Mouse (Mus musculus) cerebellum, adult 18-20 months (tissue): ENCODE data around the gene Dcdc2b.

Experiments used
- DNase-seq, 2 experiments: peaks; one replicate each; pipeline ENCODE4 v3.0.0; 2021

Dcdc2b gene

DNA sequence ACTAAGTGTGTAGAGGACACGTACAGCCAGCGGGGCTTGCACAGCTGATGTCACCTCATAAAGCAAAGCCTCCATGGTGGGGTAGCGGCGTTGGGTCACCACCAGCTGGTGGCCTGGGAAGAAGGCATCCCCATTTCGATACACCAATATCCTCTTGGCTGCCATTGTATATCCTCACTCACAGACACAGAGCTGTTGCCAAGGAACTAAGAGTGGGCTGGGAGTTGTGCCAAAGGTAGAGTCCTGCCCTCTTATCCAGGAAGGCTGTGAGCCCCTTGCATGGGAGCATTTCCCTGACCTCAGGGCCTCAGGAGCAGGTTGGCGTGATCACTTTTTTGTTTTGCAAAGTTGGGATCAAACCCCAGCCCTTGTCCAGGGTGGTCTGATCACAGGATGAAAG is at the start of gene Dcdc2b:
TSS of gene Dcdc2b (minus strand) at position 165 of the 400 bp plus-strand sequence.
- DNase-seq = no peak

DNA sequence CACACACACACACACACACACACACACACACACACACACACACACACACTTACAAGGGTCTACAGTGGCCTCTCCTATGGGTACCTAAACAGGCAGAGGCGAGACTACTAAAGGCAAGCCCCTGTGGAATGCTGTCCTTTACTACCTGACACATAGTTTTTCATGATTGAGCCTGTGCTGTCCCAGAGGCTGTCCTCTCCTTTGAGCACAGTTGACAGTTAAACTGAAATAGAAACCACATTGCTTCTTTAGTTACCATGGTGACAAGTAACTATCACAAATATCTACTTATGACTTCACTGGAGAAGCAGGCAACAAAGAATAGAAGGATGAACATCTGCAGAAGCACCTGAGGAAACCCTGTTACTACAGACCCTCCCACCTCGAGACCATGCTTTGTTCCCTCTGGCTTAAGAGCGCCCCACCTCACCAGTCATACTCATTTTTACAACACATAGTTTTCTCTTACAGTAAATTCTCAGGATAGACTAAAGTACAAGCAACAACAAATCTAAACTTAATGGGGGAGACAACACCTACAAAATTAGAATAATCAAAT is 48.3 kb upstream of the Dcdc2b start:
- no peak for DNase-seq

DNA sequence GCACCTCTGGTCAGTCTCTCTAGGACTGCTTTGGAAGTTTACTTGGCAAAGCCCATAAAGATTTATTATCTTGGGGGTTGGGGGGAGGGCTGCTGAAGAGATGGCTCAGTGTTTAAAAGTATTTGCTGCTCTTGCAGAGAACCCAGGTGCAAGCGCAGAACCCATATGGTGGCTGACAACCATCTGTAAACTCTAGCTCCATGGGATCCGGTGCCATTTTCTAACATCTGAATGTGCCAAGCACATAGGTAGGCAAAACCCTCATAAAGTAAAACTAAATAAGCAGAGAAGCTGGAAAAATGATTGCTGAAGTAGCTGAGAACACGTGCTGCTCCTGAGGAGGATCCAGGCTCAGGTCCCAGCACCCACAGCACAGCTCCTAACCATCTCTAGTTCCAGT is 47.5 kb upstream of the Dcdc2b start:
- DNase-seq = no peak

DNA sequence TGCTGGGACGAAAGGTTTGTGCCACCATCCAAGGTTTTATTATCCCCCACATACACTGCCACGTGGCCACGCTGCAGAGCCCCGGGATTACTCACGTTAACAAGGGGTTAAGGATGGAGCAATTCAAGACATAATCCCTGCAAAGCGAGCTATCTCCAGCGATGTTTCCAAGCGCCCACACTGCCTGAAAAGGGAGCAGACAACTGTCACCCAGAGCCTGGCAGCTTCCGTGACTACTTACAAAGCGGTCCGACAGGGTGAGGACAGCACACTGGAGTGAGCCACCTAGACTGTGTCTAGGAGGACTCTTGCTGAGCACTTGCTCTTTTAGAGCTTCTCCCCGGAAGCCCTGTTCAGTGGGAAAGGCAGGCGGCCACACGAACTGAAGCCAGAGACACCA is 40.7 kb upstream of the Dcdc2b start:
- no peak for DNase-seq

DNA sequence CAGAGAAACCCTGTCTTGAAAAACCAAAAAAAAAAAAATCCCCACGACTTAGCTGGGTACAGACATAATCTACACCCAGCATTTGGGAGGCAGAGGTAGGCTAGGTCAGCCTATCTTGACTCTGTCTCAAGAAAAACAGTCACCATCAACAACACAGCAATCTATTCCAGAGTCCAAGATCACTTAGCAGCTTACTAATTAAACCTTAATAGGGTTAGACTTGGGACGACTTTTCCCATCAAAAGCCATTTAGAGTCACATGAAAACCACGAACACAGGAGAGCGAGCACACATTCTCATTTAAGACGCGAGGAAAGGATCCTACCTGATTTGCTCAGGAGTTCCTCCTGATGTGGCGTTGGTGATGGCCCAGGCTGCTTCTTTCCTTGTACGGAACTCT is 36.3 kb upstream of the Dcdc2b start:
- DNase-seq = no peak

DNA sequence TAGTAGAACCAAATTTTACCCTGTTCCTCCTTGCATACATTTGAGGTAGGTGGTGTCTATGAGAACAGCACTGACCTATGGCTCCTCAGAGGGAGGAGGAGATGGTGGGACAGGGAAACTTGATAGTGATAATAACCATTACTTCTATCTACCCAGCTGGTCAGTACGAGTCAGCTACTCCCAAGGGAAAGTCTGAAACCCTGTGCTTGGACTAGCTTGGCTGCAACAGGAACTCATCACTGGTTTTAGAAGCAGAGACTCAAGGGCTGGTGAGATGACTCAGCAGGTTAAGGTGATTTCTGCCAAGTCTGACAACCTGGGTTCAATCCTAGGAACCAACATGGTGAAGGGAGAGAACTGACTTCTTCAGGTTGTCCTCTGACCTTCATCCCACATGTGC is 34.6 kb upstream of the Dcdc2b start:
- DNase-seq = no peak

DNA sequence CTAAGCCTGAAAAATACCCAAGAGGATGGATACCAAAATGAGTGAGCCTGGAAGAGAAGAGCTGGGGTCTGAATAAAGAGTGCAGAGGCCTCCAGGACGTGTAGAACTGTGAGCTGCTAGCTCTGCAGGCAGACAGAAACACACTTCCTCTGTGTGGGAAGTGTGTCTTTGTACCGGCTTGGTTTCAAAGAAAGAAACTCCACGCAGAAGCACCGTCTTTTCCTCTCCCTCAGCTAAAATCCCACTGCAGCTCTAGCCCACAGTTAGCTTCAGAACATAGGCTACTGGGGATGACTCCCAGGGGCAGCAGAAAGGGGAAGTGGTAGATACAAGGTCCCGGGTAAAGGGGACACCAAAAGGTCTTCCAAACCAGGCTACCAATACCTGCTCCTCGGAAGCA is 31.1 kb upstream of the Dcdc2b start:
- DNase-seq = no peak

DNA sequence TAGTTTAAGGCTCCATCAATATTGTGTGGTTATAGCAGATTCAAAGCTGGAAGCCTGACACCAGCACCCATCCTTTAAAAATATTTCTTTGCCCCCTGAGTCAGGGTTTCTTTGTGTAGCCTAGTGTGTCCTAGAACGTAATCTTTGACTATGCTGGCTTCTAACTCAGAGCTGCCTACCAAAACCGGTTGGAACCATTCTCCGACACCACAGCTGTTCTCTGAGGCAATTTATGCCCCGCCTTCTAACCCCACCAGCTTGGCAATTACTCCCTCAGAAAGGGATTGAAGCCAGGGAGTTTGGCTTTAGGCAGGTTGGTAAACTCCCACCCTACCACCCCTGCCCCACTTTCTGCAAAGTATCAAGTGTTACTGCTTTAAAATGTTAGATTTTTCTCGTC is 27.7 kb upstream of the Dcdc2b start:
- no peak for DNase-seq

DNA sequence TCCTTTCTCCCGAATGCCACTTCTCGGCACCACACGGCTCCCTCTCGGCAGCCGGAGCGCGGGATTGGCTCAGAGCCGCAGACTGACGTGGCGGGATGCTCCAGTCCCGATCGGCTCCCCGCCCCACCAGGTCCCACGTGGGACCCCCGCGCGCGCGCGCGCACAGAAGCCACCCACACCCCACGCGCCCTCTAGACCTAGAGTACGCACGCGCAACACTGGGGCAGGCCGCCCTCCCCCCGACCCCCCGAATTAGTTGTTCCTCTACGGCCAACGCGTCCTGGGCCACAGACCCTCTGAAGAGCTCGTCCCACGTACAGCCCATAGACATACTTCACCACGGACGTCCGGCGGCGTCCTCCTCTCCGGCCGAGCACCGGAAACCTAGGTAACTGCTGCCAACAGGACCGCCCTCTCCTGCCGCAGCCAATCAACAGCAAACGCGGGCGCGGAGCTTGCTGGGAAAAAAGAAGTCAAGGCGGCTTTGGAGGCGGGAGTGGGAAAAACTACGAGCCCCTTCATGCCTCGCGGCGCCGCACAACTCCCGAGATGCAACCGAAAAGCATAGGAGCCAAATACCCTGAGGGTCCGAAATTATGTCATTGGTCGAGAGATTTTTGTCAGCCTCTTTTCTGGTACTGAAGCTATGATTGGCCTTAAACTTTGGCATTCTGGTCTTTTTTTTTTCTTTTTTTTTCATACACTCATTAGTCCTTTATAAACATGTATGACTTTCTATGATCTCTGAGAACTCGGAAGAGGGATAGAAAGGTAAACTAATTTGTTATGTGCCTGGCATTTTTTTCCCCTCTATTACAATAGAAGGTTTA is 26.8 kb upstream of the Dcdc2b start, which contains the start of gene Txlna:
TSS of gene Txlna (minus strand) at position 428 of the 830 bp plus-strand sequence.
- peak; percentile 97 to 99 for DNase-seq

DNA sequence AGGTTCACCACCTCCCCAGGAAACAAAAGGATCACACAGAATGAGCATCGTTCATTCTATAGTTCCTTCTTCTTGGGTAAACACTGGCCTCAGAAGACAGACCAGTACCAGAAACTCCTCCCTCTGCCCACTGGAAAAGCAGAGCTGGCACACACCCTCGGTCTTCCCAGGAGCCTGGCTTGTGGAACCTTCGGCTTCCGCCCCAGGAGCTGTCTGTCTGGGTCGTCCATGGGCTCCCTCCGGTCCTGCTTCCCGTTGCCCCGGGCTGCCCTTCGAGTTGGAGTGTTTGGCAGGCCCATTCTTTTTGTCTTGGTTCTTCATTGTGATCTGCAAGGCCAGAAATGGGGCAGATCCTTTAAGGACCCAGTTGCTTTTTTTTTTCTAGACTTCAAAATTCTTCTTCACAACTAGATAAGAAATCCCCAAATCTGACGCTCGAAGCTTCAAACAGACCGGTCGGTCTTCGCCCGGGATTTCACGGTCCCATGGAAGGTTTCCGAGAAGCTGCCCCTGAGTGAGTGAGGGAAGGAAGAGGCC is 26.1 kb upstream of the Dcdc2b start:
- DNase-seq = peak; percentile 63

DNA sequence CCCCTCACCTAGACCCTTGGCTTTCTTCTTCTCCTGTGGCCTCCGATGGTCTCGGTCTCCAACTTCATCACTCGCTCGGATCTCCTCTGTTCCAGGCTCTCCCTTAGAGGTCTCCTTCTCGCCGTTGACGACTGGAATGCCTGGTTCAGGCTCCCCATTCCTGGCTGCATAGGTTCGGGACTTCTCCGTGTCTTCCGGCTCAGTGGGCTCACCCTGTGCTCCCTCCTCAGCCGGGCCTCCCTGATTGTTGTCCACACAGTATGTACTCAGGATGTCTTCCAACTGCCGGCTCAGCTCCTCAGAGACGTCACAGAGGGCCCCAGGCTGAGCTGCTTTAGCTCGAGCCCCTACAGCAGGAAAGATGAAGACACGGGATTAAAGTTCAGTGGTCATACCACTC is 25.2 kb upstream of the Dcdc2b start:
- no peak for DNase-seq

DNA sequence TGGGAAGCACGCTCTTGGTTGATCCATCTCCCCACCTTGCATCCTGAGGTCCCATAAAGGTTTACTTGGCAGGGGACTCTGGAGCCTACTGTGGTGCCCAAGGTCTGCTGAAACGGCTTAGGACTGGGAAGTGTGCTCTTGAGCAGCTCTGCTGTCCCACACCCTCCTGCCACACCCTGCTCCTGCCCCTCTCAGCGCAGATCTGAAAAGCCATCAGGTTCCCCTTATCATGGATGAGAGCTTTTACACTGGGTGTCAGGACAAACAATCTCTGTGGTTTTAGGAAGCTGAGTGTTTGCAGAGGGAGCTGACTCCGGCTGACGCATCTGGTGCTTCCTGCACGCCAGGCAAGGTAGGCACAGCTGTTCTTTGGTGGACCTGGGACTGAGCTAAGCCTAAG is 19.8 kb upstream of the Dcdc2b start:
- DNase-seq = no peak

DNA sequence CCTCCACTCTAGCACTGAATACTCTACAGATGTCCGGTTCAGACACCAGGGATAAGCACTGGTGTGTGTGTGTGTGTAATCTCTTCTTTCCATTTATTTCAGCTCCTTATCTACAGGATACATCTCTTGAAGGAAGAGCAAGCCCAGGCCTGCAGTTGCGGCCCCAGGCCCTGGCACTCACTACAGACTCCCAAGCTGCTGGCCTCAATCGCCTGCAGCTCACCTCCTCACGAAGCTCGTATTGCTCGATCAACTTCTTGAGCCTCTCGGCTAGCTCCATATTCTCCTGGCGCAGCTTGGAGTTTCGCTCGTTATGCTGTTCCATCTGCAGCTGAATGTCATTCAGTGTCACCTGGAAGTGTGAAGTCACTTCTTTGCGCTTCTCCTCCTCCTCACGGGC is 17.8 kb upstream of the Dcdc2b start:
- no peak for DNase-seq

DNA sequence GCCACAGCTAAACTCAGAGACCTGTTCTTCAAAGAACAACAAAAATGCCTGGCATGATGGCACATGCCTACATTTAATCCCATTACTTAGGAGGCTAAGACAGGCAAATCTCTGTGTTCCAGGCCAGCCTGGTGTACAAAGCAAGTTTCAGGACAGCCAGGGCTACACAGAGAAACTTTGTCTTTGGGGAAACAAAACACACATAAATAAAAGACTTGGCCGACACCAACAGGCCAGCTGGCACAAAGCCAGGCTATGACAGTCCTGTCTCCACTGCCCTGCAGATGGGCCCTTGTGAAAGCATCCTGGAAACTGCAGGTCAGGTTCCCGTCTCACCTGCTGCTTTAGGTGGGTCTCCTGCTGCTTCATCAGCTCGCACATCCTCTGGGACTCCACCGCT is 16.9 kb upstream of the Dcdc2b start:
- peak; percentile 50 to 62 for DNase-seq

DNA sequence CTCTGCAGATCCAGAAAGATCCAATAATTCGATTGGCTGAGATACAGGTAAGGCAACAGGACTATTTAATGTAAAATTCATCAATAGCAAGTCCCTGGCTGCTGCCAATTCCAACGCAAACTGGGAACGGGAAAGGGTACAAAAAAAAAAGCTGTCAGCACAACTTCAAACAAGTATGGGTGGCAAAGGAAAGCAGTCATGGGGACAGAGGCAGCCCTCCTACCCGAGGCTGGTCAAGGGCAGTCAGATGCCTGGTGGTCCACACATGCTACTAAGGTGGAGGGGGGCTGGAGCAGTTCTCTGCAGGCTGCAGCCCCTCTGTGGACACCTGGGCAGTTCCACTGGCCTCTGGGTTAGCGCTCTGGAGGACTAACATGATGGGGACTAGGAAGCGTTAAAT is 12.0 kb upstream of the Dcdc2b start:
- no peak for DNase-seq

DNA sequence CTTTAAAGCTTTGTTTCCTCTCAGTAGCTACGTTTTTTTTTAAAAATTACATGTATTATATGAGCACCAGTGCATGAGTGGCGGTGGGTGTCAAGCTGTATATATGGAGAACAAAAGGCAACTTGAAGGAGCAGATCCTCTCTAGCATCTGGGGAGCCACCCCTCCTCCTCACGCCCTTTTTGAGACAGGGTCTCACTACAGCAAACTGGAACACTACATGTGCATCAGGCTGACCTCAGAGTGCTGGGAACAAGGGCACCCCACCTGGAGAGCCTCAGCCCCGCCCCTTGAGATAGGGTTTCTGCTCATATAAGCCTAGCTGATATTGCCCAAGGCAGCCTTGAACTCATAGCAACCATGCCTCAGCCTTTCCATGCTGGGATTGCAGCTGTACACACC is 11.4 kb upstream of the Dcdc2b start:
- DNase-seq = no peak

DNA sequence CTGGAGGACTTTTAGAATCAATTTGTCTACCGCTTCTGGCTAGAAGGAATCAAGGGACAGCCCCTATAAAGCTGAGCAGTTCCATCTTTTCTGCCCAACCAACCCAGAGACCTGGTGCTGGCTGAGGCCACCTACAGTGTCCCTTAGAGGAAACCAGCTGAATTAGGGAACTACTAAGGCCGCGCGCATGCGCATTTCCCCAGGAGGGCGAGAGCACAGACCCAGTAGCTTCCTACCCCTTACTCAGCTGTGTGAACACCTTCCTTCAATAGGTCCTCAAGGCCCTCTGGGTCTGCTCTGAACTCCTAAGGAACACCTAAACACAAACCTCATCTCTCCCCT is 10.9 kb upstream of the Dcdc2b start:
- peak; percentile 66 to 71 for DNase-seq

DNA sequence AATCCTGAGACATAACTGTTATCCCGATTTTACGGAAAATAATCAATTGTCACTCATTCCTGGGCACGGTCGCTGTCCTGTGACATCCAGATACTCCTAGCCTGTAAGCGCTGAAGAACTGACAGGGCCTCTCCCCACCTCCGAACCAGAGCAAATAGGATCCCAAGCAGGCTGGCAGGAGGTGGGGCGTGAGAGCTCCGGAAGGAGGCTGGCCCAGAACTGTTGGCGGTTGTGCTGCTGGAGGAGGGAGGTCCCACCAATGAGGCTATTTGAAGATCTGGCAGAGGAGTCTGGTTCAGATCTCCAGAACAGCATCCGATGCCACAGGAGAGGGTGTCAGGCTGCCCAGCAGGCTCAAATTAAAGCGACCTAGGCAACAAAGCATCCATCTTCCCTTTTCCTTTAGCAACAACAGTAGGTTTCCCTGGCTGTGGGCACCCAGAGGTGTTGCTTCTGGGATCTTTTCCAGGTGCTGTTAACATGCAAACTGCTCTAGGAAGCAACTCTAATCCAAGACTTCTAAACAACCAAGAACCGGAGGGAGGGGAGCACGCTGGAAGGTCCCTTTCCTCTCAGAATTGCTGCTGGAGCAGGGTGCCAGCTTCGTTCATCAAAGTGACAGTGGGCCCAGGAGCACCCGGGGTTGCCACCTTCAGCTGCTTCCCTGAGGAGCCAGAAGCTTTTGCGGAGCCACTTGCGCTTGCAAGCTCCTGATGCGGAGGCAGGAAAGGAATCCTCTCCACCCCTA is 10.4 kb upstream of the Dcdc2b start:
- peak; percentile 87 to 94 for DNase-seq

DNA sequence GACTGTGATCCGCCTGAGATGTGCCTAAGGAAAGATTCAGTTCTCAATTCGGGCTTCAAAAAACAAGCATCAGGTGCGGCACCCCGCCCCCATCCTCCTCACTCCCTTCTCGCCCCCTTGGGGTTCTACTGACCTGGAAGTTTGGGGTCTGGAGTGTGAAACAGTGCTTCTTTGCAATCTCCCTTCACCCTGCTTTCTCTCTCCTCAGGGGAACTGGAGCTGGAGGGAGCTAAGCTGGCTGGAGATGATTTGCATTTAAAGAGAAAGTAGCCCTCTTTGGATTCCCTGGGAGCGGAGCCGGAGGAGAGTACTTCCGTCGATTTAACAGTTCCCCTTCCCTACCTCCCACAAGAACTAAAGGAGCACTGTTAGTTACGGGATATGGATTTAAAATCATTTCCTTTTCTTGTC is 9.6 kb upstream of the Dcdc2b start, which contains the start of gene Ccdc28b:
TSS of gene Ccdc28b (minus strand) at position 267 of the 411 bp plus-strand sequence.
- peak; percentile 62 to 69 for DNase-seq

DNA sequence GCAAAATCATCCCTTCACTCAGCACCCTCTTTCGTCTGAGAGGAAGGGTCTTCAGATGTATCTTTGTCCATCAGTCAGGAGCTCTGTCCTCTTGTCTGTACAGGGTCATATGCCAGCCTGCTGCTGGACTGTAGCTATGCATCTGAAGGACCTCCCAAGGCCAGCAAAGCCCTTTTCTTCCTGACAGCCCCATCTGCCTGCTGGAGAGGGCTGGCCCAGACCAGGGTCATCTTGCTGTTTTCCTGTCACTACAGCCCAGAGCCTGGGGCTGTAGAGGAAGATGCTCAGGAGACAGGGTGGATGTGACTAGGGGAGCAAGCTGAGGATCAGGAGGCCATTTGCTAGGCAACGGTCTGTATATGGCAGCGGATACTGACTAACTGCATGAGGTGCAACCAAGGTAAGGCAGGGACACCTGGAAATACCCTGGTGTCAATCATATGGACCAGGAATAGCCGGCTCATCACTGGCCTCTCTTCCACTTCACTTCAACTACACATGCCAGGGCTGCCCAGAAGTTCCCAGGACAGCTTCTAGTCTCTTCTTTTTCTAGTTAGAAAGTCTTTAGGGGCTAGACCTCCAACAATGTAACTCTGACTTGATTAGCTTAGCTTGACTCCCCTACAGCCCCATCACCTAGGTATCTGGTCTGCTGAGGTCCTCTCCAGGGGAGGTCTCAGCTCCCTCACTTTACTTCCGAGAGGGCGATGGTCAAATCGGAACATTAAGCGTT is 8.9 kb upstream of the Dcdc2b start:
- DNase-seq = peak; percentile 40 to 60

DNA sequence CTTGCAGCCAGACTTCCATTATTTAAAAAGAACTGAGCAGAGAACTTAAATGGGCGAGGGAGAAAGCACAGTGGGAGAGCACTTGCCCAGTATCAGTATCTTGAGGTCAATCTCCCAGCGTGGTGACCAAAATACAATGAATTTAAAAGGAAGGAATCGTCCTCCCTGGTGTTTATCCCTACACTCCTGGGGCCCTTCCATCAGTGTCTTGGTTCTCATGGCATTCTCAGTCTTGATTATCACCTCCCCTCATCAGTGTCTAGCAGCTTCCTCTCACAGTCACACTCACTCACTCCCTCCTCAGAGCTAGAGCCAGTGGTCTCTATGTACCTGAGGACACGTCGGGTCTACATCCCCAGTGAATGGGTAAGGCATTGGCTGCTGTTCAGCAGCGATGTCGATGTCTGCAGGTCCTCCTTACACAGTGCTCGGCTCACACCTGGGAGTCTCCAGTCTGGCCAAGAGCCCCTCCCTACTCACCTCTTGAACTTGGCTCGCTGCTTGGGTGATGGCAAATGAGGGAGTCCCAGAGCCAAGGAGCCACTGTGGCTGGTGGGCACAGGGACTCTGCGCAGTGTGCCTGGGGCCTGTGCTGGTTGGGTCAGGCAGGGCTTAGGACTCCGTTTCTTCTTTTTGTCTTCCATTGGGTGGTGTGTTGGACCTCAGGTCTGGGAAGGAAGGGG is 8.2 kb upstream of the Dcdc2b start:
- peak; percentile 56 to 59 for DNase-seq

DNA sequence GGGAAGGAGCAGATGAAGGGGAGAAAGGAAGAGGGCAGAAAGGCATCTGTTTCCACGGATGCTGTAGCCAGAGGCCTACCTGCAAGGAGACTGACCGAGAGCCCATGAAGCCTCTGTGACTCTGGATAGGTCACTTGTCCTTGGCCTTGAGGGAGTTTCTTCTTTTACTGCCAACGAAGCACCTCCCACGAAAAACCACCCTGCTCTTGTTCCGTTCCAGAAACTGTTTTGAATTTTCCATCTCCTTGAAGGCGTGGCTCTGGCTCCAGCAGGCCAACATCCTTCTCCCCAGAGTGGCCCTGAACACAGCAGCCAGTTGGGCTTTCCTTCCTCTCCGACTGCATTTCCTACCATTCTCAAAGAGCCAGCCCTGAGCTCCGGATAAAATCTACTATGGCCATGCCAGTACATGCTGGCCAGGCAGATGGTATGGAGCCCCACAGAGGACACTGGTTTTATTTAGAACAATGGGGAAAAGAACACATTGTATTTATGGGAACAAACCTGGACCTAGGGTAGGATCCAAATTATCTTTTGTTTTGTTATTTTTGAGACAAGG is 7.3 kb upstream of the Dcdc2b start:
- peak; percentile 79 to 87 for DNase-seq
